Mouse (Mus musculus) embryonic facial prominence, embryonic 15.5 days (tissue): ENCODE results near the gene Sgcd. TPM values are rescaled to one million over a fixed set of nuclear protein-coding genes. Genes with fewer than 3 reads are reported as not detected.

Experiments
- ATAC-seq: fragments of 200-750 bp; cut with Nextera tagmentation; 2 replicates; pipeline ENCODE4 v1.8.0; 2017; ENCODE audit warnings: low read depth, moderate TSS enrichment; ENCODE audit not compliant: insufficient number of reproducible peaks, low FRiP score, low TSS enrichment
- H3K27ac ChIP-seq: fragments of 300-500 bp; sonication (generic); replicated peaks from 2 replicates; pipeline ENCODE4 v1.5.1; 2015; ENCODE audit warnings: mild to moderate bottlenecking, inconsistent platforms
- H3K27me3 ChIP-seq: fragments of 300-500 bp; sonication (generic); 2 replicates; pipeline ENCODE4 v1.6.1; 2015; ENCODE audit warnings: inconsistent platforms
- H3K36me3 ChIP-seq: fragments of 300-500 bp; sonication (generic); 2 replicates; pipeline ENCODE4 v1.6.1; 2015; ENCODE audit warnings: mild to moderate bottlenecking, inconsistent platforms
- H3K4me1 ChIP-seq: fragments of 300-500 bp; sonication (generic); 2 replicates; pipeline ENCODE4 v1.6.1; 2015; ENCODE audit warnings: inconsistent platforms
- H3K4me2 ChIP-seq: fragments of 300-500 bp; sonication (generic); replicated peaks from 2 replicates; pipeline ENCODE4 v1.6.1; 2015; ENCODE audit warnings: mild to moderate bottlenecking, inconsistent platforms
- H3K4me3 ChIP-seq: fragments of 300-500 bp; sonication (generic); replicated peaks from 2 replicates; pipeline ENCODE4 v1.5.1; 2015; ENCODE audit warnings: mild to moderate bottlenecking, inconsistent platforms
- H3K9ac ChIP-seq: fragments of 300-500 bp; sonication (generic); 2 replicates; pipeline ENCODE4 v1.6.1; 2015; ENCODE audit warnings: inconsistent platforms
- H3K9me3 ChIP-seq: fragments of 300-500 bp; sonication (generic); replicated peaks from 2 replicates; pipeline ENCODE4 v1.6.1; 2016; ENCODE audit warnings: inconsistent platforms
- WGBS: fragments of 180-500 bp; shearing (Covaris S2); methylation state at CpG from one replicate; pipeline ENCODE4 v1.1.7; 2015; 5-methylcytosine and 5-hydroxymethylcytosine counted together
- polyA plus RNA-seq: library from polyadenylated mRNA; unstranded; fragments of >200 nt; fragmentation: Nextera tagmentation; extraction: Ambion mirVana; gene quantifications from 2 replicates; pipeline ENCODE4 v1.2.1, GENCODE M21; 2015

Gene Sgcd
- polyA plus RNA-seq, 1 experiment from 2014 or later, result 8.7 TPM

- no peak for ATAC-seq
- WGBS, result 87% methylated on average over 2 of the region's 2 CpGs
- Histone ChIP-seq H3K36me3 (no peaks in the 10 kb centered on the region), H3K9ac (no peak overlapping the region), H3K4me2 (no peak overlapping the region), H3K4me1 (no peaks in the 10 kb centered on the region), H3K27ac (no peak overlapping the region), H3K27me3 (no peaks in the 10 kb centered on the region), H3K4me3 (no peak overlapping the region), H3K9me3 (no peaks in the 10 kb centered on the region)
These were observed 917.6 kb downstream of the Sgcd start for GRCm38 (mm10) chr11:47071161-47071560.

- Histone ChIP-seq H3K4me1 (no peaks in the 10 kb centered on the region), H3K4me2 (no peak overlapping the region), H3K4me3 (no peak overlapping the region), H3K27ac (no peak overlapping the region), H3K36me3 (no peaks in the 10 kb centered on the region), H3K9ac (no peak overlapping the region), H3K9me3 (no peaks in the 10 kb centered on the region), H3K27me3 (no peaks in the 10 kb centered on the region)
- no peak for ATAC-seq
- WGBS, result 90% methylated on average over 2 of the region's 2 CpGs
These were observed 918.9 kb downstream of the Sgcd start for GRCm38 (mm10) chr11:47069769-47070384.

- H3K4me3 ChIP-seq, result no peak overlapping the region
- H3K4me1 ChIP-seq, result no peaks in the 10 kb centered on the region
- no peaks in the 10 kb centered on the region for H3K27me3 ChIP-seq
- H3K4me2 ChIP-seq, result no peak overlapping the region
- 76% methylated on average over 4 of the region's 4 CpGs for WGBS
- H3K27ac ChIP-seq, result no peak overlapping the region
- ATAC-seq, result no peak
- H3K36me3 ChIP-seq, result no peaks in the 10 kb centered on the region
- no peak overlapping the region for H3K9ac ChIP-seq
- H3K9me3 ChIP-seq, result no peaks in the 10 kb centered on the region
These were observed 925.1 kb downstream of the Sgcd start for GRCm38 (mm10) chr11:47063690-47064089.

- no peaks in the 10 kb centered on the region for H3K27me3 ChIP-seq
- H3K4me1 ChIP-seq, result no peaks in the 10 kb centered on the region
- no peak overlapping the region for H3K4me3 ChIP-seq
- no peak overlapping the region for H3K27ac ChIP-seq
- WGBS, result 62% methylated on average over 2 of the region's 2 CpGs
- H3K36me3 ChIP-seq, result no peaks in the 10 kb centered on the region
- H3K9me3 ChIP-seq, result no peaks in the 10 kb centered on the region
- no peak overlapping the region for H3K9ac ChIP-seq
- H3K4me2 ChIP-seq, result no peak overlapping the region
- no peak for ATAC-seq
These were observed 938.4 kb downstream of the Sgcd start for GRCm38 (mm10) chr11:47050390-47050789.

- Histone ChIP-seq H3K27me3 (no peaks in the 10 kb centered on the region), H3K36me3 (no peaks in the 10 kb centered on the region), H3K4me3 (no peak overlapping the region), H3K4me2 (no peak overlapping the region), H3K4me1 (no peaks in the 10 kb centered on the region), H3K27ac (no peak overlapping the region), H3K9ac (no peak overlapping the region), H3K9me3 (no peaks in the 10 kb centered on the region)
- WGBS, result 74% methylated on average over 4 of the region's 4 CpGs
- no peak for ATAC-seq
These were observed 939.0 kb downstream of the Sgcd start for GRCm38 (mm10) chr11:47049756-47050155.

GRCm38 (mm10) chr11:47032318-47032717 lies 956.5 kb downstream of the Sgcd start:
- no peak for ATAC-seq
- no peak overlapping the region for H3K4me3 ChIP-seq
- no peaks in the 10 kb centered on the region for H3K4me1 ChIP-seq
- no peaks in the 10 kb centered on the region for H3K9me3 ChIP-seq
- no peak overlapping the region for H3K9ac ChIP-seq
- no peak overlapping the region for H3K27ac ChIP-seq
- 73% methylated on average over 5 of the region's 5 CpGs for WGBS
- no peaks in the 10 kb centered on the region for H3K36me3 ChIP-seq
- no peaks in the 10 kb centered on the region for H3K27me3 ChIP-seq
- no peak overlapping the region for H3K4me2 ChIP-seq

- no peak overlapping the region for H3K9ac ChIP-seq
- H3K4me3 ChIP-seq, result no peak overlapping the region
- H3K27me3 ChIP-seq, result no peaks in the 10 kb centered on the region
- no peaks in the 10 kb centered on the region for H3K9me3 ChIP-seq
- 30% methylated on average over 6 of the region's 6 CpGs for WGBS
- H3K27ac ChIP-seq, result no peak overlapping the region
- no peak overlapping the region for H3K4me2 ChIP-seq
- H3K4me1 ChIP-seq, result no peaks in the 10 kb centered on the region
- ATAC-seq, result no peak
- H3K36me3 ChIP-seq, result no peaks in the 10 kb centered on the region
These were observed 967.9 kb downstream of the Sgcd start for GRCm38 (mm10) chr11:47020874-47021273.

- WGBS, result 41% methylated on average over 2 of the region's 2 CpGs
- Histone ChIP-seq H3K4me2 (no peak overlapping the region), H3K27ac (no peak overlapping the region), H3K36me3 (no peaks in the 10 kb centered on the region), H3K4me1 (no peaks in the 10 kb centered on the region), H3K27me3 (no peaks in the 10 kb centered on the region), H3K9me3 (no peaks in the 10 kb centered on the region), H3K9ac (no peak overlapping the region), H3K4me3 (no peak overlapping the region)
- ATAC-seq, result no peak
These were observed 970.6 kb downstream of the Sgcd start for GRCm38 (mm10) chr11:47018139-47018538.

GRCm38 (mm10) chr11:47015683-47016082 lies 973.1 kb downstream of the Sgcd start:
- Histone ChIP-seq H3K4me3 (no peak overlapping the region), H3K9ac (no peak overlapping the region), H3K4me2 (no peak overlapping the region), H3K9me3 (no peaks in the 10 kb centered on the region), H3K27ac (no peak overlapping the region), H3K36me3 (no peaks in the 10 kb centered on the region), H3K27me3 (no peaks in the 10 kb centered on the region), H3K4me1 (no peaks in the 10 kb centered on the region)
- 59% methylated on average over 2 of the region's 2 CpGs for WGBS
- ATAC-seq, result no peak

GRCm38 (mm10) chr11:47014278-47014677 lies 974.5 kb downstream of the Sgcd start:
- Histone ChIP-seq H3K9me3 (no peaks in the 10 kb centered on the region), H3K4me2 (no peak overlapping the region), H3K9ac (no peak overlapping the region), H3K36me3 (no peaks in the 10 kb centered on the region), H3K27ac (no peak overlapping the region), H3K27me3 (no peaks in the 10 kb centered on the region), H3K4me1 (no peaks in the 10 kb centered on the region), H3K4me3 (no peak overlapping the region)
- ATAC-seq, result no peak

- Histone ChIP-seq H3K4me3 (no peak overlapping the region), H3K36me3 (no peaks in the 10 kb centered on the region), H3K9ac (no peak overlapping the region), H3K4me2 (no peak overlapping the region), H3K9me3 (no peaks in the 10 kb centered on the region), H3K27ac (no peak overlapping the region), H3K27me3 (no peaks in the 10 kb centered on the region), H3K4me1 (no peaks in the 10 kb centered on the region)
- ATAC-seq, result no peak
These were observed 978.6 kb downstream of the Sgcd start for GRCm38 (mm10) chr11:47010166-47010565.

- no peaks in the 10 kb centered on the region for H3K4me1 ChIP-seq
- H3K9ac ChIP-seq, result no peak overlapping the region
- no peak for ATAC-seq
- no peaks in the 10 kb centered on the region for H3K27me3 ChIP-seq
- no peak overlapping the region for H3K27ac ChIP-seq
- H3K36me3 ChIP-seq, result no peaks in the 10 kb centered on the region
- H3K4me2 ChIP-seq, result no peak overlapping the region
- H3K4me3 ChIP-seq, result no peak overlapping the region
- no peaks in the 10 kb centered on the region for H3K9me3 ChIP-seq
- WGBS, result 68% methylated on average over 1 of the region's 1 CpGs
These were observed 983.4 kb downstream of the Sgcd start for GRCm38 (mm10) chr11:47005301-47005875.
